Mouse (Mus musculus): ENCODE measurements around the gene Acadvl.

DNA sequence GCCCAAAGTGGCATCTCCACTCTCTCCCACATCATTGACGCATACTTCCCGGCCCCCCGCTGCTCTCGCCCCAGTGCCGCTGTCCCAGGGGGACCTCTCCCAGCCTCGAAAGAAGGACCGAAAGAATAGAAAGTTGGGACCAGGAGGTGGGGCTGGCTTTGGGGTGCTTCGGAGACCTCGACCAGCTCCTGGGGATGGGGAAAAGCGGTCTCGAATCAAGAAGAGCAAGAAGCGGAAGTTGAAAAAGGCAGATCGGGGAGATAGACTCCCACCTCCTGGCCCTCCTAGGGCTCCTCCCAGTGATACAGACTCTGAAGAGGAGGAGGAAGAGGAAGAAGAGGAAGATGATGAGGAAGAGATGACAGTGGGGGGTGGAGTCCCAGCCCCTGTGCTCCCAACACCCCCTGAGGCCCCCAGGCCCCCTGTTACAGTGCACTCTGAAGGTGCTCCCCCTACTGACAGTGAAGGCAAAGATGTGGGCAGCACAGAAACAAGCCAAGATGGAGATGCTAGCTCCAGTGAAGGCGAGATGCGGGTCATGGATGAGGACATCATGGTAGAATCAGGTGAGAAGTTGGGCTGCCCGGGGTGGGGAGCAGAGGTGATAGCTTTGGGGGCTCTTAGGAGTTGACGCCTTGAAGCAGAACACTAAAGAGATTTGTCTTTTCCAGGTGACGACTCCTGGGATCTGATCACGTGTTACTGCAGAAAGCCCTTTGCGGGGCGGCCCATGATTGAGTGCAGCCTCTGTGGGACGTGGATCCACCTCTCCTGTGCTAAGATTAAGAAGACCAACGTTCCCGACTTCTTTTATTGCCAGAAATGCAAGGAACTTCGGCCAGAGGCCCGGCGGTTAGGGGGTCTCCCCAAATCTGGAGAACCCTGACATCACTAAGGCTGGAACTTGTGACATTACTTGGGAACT, 16.4 kb downstream of the Acadvl start:
- peak; percentile 53 for TF ChIP-seq CTCF (IDR thresholded peaks at IDR 0.05; ENCODE audit: low read depth)
- no peak for TF ChIP-seq EP300 (IDR thresholded peaks at IDR 0.05; ENCODE audit: low read depth)
